Mouse (Mus musculus) stomach, postnatal 0 days (tissue): ENCODE results near the gene AI661453.

ENCODE experiments used
- CTCF ChIP-seq: IDR thresholded peaks from 2 replicates; pipeline ENCODE4 v1.5.1; 2016; ENCODE audit warnings: antibody characterized with exemption, low read depth, mild to moderate bottlenecking, moderate library complexity
- EP300 ChIP-seq: optimal IDR thresholded peaks from 2 replicates; pipeline ENCODE3; 2016; ENCODE audit warnings: antibody characterized with exemption

DNA sequence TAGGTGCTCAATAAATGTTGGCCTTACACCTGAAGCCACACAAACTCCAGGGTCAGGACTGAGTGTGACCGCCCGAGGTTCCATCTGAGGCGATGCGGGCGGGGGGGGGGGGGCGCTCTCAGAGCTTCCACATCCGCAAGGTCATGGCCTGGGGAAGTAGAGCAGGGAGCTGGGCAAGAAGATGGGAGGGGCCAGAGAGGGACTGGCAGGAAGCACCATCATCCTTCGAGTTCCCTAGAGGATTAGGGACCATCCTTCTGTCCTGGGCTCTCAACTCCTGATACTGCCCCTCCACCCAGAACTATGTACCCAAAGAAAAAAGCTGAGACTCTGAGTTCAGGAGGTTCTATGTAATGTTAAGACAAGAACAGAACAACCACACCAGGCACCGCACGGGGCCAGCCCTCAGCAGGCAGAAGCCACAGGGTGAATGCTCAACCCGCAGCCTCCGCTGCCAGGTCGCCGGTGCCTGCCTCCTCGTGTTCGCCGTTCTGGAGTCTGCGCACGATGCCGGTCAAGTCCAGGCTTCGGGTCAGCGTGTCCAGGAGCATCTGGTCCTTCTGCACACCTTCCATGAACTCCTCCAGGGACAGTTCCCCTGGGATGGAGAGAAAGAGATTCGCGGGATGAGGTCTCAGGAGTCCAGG lies 42.1 kb upstream of the AI661453 start:
- no peak for TF ChIP-seq CTCF
- TF ChIP-seq EP300 = no peak
